ENCODE assay signal across 11 mouse cellular contexts in the genomic region with DNA sequence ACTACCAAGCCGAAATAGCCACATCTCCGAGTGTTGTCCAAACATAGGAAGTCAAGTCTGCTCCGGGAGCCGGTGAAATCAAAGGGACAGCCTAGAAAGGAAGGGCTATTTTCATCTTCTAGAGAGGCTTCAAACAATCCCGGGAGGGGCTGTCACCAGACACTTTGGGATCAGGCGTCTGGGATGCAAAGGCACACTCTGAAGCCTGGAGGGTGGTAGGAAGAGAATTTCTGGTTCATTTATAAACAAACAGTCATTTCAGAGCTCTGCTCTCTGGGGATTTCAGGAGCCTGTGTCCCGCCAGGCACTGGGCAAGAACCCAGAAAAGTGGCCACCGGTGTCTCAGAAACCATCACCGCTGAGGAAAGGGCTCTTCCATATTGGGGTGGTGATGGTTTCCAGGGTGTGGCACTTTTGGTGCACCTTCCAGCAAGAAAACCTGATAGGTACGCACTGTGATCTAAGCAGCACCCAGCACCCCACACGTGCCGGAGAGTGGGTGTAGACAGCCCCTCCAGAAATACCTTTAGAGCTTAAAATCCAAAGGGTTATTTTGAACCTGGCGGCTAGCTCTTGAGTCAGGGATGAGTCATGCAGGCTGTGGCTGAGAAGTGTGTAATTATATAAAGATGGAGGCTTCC. TPM values are rescaled to one million over a fixed set of nuclear protein-coding genes. Genes with fewer than 3 reads are reported as not detected.
DNase-seq lines count a peak whose midpoint lies in the region; ATAC-seq and TF ChIP-seq lines count a peak whose summit lies in the region.
"Had no signal": no experiment of that assay in that cellular context is flagged by ENCODE, and none has a peak within 500 bp of the region (broad histone marks: within the 10 kb centered on the region; RNA-seq: fewer than 3 reads in every experiment).

No protein-coding gene starts in this region.

- H3K4me1 ChIP-seq in heart, embryonic 12.5 days (replicated peaks) = peaks cover 42% of the 10 kb centered on the region
- H3K4me1 ChIP-seq in intestine, embryonic 15.5 days (replicated peaks) = peaks cover 18% of the 10 kb centered on the region

- TF ChIP-seq CTCF in Patski (IDR thresholded peaks at IDR 0.05) = no peak

- ATAC-seq in heart, embryonic 12.5 days (ENCODE audit: insufficient number of reproducible peaks, low FRiP score) = 0 out of 2 replicates have a peak, but pooled peaks have one; percentile 6
- ATAC-seq in Patski = peak; percentile 41
- ATAC-seq in intestine, embryonic 15.5 days = no peak

- H3K9ac ChIP-seq in heart, embryonic 12.5 days = no peak overlapping the region
- H3K9ac ChIP-seq in intestine, embryonic 15.5 days = no peak overlapping the region

- H3K36me3 ChIP-seq in heart, embryonic 12.5 days = no peaks in the 10 kb centered on the region
- no peaks in the 10 kb centered on the region for H3K36me3 ChIP-seq in intestine, embryonic 15.5 days
- H3K36me3 ChIP-seq: G1E had no signal

- intact Hi-C loops in heart, postnatal 25 days (cut with DNase I) = no loop called here

- POLR2A ChIA-PET in Patski (lab: Charles Lee) = no interaction called here

- in situ Hi-C loops in Patski (cut with MboI; ENCODE audit: low pct_unique_long_range_greater_than_20kb) = no loop called here

- DNase-seq in heart, postnatal 25 days (ENCODE audit: low spot score) = no peak
- DNase-seq in Patski (ENCODE audit: low read depth, low spot score) = no peak
- DNase-seq in lung, postnatal 25 days (ENCODE audit: low spot score) = peak; percentile 73
- no peak for DNase-seq in testis, postnatal 10 days (ENCODE audit: low spot score)
- no peak for DNase-seq in layer of hippocampus, postnatal 10 days (ENCODE audit: low spot score in 2 of 2)
- DNase-seq in cerebellum, postnatal 4 days (ENCODE audit: low spot score in 2 of 2) = no peak
- DNase-seq: cerebellum, adult 9-11 months had no signal

- no peak overlapping the region for H3K4me3 ChIP-seq in heart, embryonic 12.5 days
- H3K4me3 ChIP-seq in intestine, embryonic 15.5 days (replicated peaks) = no peak overlapping the region

- peak overlapping the region; percentile 28; the same call in 1 of the 2 replicates for H3K4me2 ChIP-seq in heart, embryonic 12.5 days
- no peak overlapping the region for H3K4me2 ChIP-seq in intestine, embryonic 15.5 days (replicated peaks)

- WGBS in heart, embryonic 12.5 days = 21% methylated on average over 13 of the region's 13 CpGs
- WGBS in intestine, embryonic 15.5 days = 41% methylated on average over 13 of the region's 13 CpGs

- no peaks in the 10 kb centered on the region for H3K9me3 ChIP-seq in heart, embryonic 12.5 days (replicated peaks)
- no peaks in the 10 kb centered on the region for H3K9me3 ChIP-seq in intestine, embryonic 15.5 days
- H3K9me3 ChIP-seq: G1E had no signal

- H3K27me3 ChIP-seq in heart, embryonic 12.5 days (replicated peaks) = no peaks in the 10 kb centered on the region
- peaks cover 4% of the 10 kb centered on the region for H3K27me3 ChIP-seq in Patski
- H3K27me3 ChIP-seq in intestine, embryonic 15.5 days (replicated peaks) = no peaks in the 10 kb centered on the region

- H3K27ac ChIP-seq in heart, embryonic 12.5 days (ENCODE audit: poor library complexity, severe bottlenecking) = peak overlapping the region; percentile 74
- peak overlapping the region; percentile 61; the same call in 1 of the 2 replicates for H3K27ac ChIP-seq in intestine, embryonic 15.5 days

- CTCF ChIA-PET in Patski (lab: Charles Lee) = interaction anchor here (1.7 kb wide), 1 partner anchor 18 kb away, joined by 5 read pairs; the partner anchor contains the start of gene Adamtsl2

RNA-seq across cellular contexts. Expression of gene Adamtsl2, which starts 17.3 kb away (rescaled TPM):
- 10.9 and 12.2 TPM in 2 replicates for polyA plus RNA-seq in heart, embryonic 12.5 days (2016; fragmentation: Nextera tagmentation; extraction: Ambion mirVana)
- total RNA-seq in heart, postnatal 25 days (2021) = 10 to 100 TPM; 19.1 to 26.8 TPM
- polyA plus RNA-seq in Patski (2021) = 0.49 TPM
- polyA plus RNA-seq in intestine, embryonic 15.5 days (2015; fragmentation: Nextera tagmentation; extraction: Ambion mirVana) = 2.0 and 2.2 TPM in 2 replicates
- total RNA-seq in layer of hippocampus, postnatal 10 days (2021) = 10 to 100 TPM; 16.1 to 18.1 TPM
- total RNA-seq: megakaryocyte, adult 5-6 weeks had no signal
- polyA plus RNA-seq: G1E had no signal

RNA-seq across cellular contexts. Expression of gene Mymk, which starts 24.5 kb away (rescaled TPM):
- polyA plus RNA-seq in heart, embryonic 12.5 days (2016; fragmentation: Nextera tagmentation; extraction: Ambion mirVana) = 0.17 and 0.18 TPM in 2 replicates
- not detected for total RNA-seq in heart, postnatal 25 days (2021)
- polyA plus RNA-seq in Patski (2021) = 0.22 TPM
- polyA plus RNA-seq in intestine, embryonic 15.5 days (2015; fragmentation: Nextera tagmentation; extraction: Ambion mirVana) = 0.15 and 0.24 TPM in 2 replicates
- 1 to 10 TPM; 1.0 to 1.4 TPM for total RNA-seq in layer of hippocampus, postnatal 10 days (2021)
- total RNA-seq: megakaryocyte, adult 5-6 weeks had no signal
- polyA plus RNA-seq: G1E had no signal

RNA-seq across cellular contexts. Expression of gene Fam163b, which starts 45.8 kb away (rescaled TPM):
- 0.50 and 0.56 TPM in 2 replicates for polyA plus RNA-seq in heart, embryonic 12.5 days (2016; fragmentation: Nextera tagmentation; extraction: Ambion mirVana)
- under 1 TPM; 0.34 to 0.48 TPM for total RNA-seq in heart, postnatal 25 days (2021)
- not detected for polyA plus RNA-seq in Patski (2021)
- polyA plus RNA-seq in intestine, embryonic 15.5 days (2015; fragmentation: Nextera tagmentation; extraction: Ambion mirVana) = 0.21 and 0.26 TPM in 2 replicates
- total RNA-seq in layer of hippocampus, postnatal 10 days (2021) = 100 to 1,000 TPM; 105 to 107 TPM
- total RNA-seq: megakaryocyte, adult 5-6 weeks had no signal
- polyA plus RNA-seq: G1E had no signal
